Mouse (Mus musculus): ENCODE measurements around the gene Ablim1.

The Ablim1 gene

DNA sequence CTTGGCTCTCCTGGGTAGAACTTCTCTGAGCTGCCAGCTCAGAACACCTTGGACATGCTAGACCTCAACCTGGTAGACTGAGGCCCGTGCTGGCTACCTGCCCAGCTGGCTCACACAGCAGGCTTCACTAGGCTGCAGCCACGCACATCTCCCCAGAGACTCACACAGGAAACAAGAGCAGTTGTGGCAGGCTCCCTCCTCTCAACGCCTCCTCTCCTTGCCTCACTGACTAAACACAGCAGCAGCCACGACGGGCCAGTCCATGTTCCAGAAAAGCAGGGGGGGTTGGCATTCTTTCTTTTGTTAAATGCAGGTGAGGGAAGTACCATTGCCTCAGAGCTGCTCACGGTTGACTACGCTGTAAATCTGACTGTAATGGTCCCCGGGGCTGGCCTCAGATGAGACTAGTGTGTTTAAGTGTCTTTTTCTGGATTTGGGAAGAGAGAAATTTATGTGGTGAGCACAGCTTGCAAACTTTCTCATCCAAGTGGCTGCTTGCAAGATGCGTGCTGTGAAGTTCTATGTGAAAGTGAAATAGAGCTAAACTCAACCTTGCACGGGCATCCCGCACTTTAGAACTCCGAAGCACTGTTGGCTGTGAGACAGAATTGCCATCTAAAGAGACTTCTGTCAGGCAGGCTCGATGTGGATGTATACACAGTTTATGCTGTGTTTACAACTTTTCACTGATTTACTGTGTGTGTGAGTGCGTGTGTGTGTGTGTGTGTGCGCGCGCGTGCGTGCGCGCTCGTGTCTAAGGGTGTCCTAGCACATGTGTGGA lies 195.7 kb downstream of the Ablim1 start:
- DNase-seq = peak; percentile 83

DNA sequence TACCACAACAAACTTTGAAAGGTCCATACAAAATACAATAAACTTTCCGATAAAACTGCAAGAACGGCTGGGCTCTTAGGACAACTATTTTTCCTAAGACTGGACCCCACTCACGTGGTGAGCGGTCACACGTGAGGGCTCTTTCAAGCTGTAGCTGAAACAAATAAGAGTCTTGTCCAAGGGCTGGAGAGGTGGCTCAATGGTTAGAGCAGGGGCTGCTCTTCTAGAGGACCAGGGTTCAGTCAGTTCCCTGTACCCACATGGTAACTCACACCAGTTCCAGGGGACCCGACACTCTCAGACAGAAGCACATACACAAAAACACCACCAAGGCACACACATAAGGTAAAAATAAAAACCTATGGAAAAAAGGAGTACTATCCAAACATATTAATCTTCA lies 197.0 kb downstream of the Ablim1 start:
- DNase-seq = no peak

DNA sequence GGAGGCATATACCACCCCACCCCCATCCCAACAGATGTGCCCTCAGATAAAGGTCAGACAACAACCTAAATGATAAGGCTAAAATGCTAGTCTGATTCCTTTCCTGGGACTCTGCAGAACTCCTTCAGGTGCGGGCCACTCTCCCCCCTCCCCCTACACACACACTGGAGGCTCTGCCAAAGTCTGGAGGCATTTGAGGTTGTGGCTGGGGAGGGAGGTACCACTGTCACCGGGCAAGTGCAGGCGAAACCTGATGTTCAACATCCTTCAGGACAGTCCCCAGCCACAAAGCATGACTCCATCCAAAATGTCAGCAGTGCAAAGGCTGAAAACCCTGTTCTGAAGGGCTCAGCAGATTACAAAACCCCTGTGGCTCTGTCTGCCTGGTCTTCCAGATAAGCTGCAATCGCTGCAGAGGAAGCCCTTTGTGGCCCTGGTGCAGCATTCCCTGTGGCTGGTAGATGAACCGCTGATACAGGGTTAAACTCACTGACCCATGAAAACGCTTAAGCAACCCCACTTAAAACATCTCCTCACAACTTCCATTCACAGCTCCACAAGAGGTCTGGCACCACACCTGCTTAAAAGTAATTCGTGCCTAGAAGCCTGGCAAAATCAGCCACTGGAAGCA lies 197.7 kb downstream of the Ablim1 start:
- DNase-seq = peak; percentile 48

DNA sequence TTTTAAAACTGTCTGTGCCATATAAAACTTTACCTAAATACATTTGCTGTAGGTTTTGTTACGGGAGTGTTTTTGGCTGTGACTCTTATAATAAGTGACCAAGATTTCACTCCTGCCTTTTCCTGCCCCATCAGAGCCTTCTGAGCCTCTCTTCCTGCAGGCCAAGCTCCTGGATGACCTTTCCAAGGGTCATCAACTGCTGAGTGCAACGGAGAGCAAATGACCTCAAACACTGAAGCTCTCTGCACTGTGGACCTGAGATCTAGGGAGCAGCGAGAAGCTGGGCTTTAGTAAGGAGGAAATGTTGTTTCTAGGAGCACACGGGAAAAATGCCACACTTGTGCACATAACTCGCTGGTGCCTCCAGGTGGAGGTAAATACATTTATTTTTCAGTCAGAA lies 199.0 kb downstream of the Ablim1 start:
- no peak for DNase-seq

DNA sequence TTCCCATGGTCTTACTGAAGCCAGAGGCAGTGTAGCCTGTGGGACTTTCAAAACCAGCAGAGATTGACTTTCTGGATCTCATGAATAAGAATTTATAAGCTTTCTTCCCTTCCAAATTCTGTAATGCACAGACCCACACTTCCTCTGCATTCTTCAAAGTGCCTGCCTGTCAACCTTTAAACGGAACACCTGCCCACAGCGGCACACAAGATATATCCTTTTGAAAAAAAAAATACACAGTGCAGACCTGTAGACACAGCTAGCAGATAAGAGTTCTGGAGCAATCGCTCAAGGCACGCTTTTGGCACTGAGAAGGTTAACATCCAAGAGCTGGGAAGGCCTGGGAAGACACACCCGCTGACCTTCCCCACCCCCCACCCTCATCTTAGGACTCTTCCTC lies 199.8 kb downstream of the Ablim1 start:
- DNase-seq = no peak

DNA sequence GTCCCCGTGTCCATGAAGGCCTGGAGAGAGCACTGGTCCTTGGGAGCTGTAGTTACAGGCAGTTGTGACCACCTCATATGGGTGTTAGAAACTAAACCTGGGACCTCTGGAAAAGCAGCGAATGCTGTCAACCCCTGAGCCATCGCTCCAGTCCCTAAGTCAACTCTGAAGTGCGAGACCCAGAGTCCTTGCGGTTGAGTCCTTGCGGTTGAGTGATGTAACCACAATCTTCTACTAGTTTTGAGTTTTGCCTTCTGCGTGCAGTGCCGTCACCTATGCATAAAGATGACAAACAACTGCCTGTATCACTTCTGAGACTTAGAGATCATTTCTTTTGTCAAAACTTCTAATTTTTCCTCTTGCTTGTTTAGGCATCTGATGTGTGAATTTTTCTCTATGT lies 200.7 kb downstream of the Ablim1 start:
- DNase-seq = no peak

DNA sequence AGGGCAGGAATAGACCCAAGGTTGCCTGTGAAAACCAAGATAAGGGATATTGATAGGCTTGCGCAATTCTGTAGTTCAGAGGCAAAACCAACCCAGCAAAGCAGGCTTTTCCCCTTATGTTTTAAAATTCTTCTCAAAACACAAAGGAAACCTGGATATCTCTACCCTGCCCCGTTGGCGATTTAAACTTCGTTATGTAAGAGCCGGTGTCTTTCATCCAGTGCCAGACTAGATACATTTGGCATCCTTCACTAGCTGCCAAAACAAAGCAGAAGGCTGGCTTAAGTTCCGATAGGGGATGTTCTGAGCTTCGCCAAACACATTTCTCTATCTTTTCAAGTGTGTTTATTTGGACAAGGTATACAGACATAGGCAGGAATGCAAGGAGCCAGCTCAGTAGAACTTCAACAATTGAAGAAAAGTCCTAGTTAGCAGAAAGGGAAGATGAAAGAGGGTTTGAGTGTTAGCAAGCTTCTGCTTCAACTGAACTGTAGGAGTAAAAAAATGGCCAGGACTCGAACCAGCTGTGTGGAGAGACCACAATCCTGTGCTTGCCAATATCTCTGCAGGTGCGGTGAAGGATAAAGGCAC lies 201.8 kb downstream of the Ablim1 start:
- DNase-seq = peak; percentile 76

DNA sequence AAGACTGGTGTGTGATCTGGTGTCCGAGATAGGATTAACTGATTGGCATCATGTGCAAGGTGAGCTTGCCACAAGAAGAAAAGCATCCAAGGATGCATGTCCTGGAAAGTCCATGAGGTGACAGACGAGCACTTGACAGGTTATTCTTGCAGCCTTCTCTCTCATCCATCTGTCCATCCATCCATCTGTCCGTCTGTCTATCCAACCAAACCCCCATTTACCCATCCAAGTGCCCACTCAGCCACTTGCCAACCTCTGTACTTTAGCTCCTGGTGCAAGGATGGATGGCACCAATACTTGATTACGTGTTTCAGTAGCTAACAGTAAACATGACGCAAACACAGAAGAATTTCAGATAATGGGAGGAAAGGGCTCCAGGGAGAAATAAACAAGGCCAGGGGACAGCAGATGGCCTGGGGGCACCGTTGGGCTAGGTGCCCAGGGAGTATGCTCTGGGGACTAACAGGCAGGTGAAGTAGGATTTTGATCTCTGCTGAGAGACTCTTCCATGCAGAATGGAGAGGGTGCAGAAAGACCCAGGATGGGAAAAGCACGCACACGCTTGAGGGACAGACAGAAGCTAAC lies 202.4 kb downstream of the Ablim1 start:
- DNase-seq = peak; percentile 72

DNA sequence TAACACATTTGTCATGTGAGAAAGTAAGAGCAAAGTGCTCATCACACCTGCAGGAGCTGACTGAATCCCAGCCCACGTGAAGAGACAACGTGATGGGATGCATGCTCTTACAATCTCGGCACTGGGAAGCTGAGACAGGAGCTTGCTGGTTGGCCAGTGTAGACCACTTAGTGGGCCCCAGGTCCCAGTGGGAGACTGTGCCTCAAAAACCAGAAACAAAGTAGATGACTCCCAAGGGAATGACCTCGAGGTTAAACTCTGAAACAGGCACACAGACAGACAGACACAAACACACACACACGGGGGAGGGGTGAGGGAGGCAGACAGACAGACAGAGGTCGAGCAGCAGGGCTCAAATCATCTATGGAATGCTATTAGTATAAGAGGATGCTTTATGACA lies 203.4 kb downstream of the Ablim1 start:
- DNase-seq = no peak

DNA sequence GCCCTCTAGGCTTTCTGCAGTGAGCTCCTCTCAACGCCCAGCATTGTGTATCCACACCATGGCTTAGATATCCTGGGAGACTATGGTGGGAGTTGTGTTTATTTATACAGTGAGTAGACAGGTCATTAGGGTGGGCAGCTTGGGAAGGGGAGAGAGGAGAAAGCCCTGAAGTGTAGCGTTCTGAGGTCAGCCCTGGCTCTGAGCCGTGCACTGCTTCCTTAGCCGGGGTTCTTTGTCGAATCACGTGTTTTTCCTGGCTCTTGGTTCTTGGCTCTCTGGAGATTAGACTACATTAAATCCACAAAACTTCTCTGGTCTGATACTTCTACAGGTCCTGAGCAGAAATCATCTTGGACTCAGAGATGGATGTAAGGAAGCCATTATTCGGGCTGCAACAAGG lies 205.1 kb downstream of the Ablim1 start:
- DNase-seq = no peak

DNA sequence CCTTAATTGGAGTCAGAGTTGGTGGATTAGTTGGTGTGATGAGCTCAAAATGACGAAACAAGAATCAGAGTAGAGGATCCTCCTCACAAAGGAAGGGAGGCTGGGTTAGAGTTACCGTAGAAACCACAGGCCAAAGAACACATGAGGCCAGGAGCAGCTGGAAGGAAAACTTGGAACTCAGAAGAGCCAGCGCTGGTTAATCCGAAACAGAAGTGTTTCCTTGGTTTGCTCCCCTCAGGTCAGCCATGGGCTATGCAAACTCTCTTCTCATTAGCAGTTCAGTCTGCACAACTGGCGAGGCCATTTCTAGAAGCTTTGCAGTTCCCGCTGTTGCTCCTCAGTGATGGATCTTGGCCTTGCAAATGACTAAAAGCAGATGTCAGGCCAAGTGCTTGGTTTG lies 208.2 kb downstream of the Ablim1 start:
- no peak for DNase-seq

DNA sequence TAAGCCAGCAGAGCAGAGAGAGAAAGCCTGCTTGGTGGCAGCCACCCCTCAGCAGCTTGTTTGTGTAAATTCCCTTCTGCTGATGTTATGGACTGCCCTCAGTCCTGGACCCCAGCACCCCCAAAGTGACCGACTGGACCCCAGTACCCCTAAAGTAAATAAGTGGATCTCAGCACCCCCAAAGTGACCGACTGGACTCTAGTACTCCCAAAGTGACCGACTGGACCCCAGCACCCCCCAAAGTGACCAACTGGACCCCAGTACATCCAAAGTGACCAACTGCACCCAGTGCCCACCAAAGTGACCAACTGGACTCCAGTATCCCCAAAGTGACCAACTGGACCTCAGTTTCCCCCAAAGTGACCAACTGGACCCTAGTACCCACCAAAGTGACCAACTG lies 208.7 kb downstream of the Ablim1 start:
- DNase-seq = no peak

DNA sequence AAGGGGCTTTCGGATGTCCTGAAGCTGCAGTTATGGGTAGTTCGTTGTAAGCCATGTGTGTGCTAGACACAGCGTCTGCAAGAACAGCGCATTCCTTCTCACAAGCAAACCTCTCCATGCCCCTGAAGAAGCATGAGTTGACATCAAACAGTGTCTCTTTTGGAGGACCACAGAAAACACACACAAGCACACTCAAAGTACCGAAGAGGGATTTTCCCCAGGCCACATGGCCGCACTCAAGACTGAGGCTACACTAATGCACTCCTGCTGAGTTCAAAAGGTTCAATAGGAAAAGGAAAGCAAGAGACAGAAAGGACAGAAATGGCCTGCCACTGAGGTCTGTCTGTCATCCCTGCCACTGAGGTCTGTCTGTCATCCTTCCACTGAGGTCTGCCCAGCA lies 209.6 kb downstream of the Ablim1 start:
- DNase-seq = no peak

DNA sequence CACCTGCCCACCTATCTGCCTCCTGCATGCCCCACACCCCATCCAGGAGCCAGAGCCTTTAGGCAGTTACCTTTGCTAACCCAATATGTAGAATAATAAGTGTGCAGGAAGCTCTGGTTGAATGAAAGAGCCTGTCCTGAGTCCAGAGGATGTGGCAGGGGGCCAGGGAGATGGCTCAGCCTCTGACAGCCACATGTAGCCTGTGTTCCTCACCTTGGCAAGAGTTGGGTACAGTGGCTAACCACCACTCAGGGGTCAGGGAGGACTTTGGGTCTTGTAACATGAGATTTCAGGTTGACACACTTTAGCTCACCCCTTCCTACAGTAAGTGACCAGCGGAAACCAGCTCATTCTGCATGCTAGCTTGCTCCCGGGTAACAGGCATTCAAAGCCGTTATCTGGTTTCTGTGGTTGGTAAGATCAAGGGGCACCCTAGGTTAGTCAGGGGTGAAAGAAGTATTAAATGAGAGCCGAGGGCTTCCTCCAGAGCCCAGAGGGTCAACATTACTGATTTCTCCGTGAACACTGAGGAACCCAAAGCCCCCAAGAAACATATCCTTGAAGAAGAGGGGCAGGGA lies 210.5 kb downstream of the Ablim1 start:
- no peak for DNase-seq

DNA sequence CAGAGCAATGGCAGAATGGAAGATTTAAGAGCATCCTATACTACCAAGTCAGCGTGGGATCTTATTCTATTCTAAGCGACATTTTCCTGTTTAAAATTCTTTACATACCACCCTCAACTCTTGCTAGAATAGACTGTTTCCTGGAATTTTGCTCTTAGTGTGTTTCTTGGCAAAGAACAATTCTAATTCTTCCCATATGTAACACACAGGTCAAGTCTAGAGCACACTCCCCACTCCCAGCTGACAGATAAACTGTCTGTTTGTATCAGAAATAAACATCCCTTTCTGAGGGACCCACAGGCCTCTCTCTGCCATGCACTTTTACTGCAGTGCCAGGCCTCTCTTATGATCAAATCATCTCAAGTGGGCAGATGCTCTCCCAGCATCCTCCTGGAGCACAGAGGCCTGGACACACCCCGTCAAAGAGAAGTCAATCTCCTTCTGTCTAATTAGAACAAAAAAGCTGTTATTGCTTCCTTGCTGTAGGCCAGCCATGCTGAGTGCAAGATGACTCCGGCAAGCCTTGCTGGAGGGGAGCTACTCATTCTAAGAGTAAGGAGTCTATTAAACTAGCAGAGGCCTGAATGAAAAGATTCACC lies 211.3 kb downstream of the Ablim1 start:
- DNase-seq = no peak

DNA sequence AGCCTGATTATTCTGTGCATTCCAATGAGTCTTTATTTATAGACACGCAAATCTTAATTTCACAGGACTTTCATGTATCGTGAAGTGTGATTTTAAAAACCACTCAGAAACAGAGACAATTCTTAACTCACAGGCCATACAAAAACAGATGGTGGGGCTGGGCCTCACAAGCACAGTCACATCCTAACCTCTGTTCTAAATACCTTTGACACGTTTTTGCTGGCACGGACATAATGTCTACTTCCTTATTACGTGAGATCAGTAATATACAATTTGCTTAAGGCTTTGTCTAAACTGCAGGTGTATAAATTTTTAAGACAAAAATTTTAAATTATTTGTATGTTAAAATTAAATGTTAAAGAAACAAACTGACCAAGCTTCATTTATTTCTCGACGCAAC lies 212.7 kb downstream of the Ablim1 start:
- DNase-seq = no peak

DNA sequence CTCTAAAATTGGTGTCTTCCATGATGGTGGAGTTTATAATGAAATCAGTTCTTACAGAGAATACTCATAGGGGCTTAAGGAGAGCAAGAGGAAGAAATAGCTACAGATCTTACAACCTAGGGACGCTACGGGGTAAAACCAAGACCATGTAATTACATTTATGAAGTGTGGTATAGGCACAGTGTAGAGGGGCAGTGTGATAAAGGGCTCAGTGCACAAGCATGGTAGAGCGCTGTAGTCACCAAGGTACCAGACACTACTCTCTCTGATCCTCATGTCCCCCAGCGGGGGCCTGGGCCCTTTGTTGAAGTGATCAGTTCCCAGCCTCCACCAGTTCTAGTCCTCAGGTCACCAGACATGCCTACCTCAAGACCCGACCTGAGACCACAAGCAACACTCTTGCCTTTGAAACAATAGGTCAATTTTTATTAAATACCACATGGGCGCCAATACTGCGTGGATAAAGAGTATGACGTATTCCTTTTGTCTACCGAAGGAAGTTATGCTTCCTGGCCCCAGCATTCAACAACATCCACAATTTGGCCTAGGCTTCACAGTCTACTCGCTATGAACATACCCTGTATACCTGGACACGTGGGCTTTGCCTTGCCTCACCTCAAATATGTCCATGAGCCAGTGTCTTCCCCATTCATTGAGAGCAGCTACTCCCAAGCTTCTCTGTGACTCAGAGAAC lies 213.8 kb downstream of the Ablim1 start:
- DNase-seq = no peak

DNA sequence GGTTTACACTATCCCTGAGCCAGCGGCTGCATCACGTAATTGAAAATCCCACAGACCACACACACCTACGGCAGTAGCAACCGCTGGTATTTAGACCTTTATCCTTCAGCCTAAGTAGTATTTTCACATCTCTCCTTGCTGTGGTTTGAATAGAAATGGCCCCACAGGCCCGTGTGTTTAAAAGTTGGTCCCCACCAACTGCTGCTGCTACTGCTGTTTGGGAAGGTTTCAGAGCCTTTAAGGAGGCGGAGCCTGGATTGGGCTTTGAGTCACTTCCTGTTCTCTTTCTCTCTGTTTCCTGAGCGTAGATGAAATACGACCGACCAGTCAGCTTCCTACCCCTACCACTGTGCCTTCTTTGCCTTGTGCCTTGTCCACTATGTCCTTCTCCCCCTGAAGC lies 214.7 kb downstream of the Ablim1 start:
- no peak for DNase-seq

DNA sequence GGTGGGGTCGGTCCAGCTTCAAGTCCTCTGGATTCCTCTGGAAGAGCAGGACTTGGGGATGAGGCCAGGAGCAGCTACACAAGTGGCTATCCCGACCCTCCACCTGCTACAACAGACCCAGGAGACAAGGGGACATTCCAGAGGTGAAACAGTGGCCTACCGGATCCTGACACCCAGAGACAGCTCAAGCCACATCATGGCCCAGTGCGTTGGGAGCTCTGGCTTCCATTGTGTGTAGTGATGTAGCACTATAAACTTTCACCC lies 215.7 kb downstream of the Ablim1 start:
- DNase-seq = no peak

DNA sequence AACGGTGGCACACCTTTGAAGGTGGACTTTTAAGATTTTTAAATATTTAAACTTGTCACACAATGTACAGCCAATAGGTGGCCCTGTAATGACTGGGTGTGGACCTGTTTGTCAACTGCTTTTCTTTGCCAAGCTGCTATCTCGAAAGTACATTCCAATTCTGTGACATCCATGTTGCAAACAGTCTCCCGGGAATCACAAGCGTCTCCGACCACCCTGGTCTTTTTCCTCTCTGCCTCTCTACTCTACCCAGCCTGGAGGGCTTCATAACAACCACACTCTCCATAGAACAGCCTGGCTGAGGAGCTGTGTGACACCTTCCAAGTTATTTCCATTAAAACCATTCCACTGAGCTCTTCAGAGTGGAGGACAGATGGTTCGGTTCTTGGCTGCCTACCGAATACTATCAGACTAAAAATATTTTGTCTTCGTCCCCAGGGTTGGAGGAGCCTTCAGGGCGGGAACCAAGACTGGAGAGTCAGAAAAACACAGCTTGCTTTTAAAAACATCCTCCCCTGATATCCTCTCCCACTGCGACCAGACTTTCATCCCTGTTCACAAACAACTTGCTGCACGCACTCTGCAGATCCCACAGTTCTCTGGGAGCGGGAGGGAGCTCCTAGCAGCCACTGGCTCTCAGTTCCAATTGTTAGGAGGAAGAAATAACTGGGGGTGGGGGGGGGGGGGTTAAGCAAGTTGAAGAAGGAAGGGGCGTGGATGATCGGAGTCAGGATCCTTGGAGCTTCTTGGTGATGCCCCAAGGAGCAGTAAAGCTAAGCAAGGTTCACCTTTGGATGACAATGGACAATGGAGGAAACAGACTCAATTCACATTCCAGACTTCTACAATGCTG lies 216.3 kb downstream of the Ablim1 start:
- peak; percentile 83 for DNase-seq

DNA sequence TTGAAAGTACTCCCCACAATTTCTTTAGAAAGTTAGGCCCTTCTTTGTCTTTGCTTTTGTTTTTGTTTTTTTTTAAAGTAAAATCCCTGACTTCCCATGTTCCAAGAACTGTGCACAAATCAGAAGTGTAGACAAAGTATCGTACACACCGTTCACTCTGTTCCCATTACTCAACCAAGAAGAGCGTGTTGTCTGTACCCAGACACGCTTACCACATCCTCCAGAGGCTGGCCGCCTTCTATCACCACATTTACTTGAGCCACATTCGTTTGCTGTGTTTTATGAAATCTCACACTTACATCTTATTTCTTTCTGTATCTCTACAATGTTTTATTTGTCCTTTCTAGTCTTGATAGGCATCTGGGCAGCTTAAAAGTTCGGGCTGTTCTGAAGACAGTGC lies 219.4 kb downstream of the Ablim1 start:
- DNase-seq = no peak

DNA sequence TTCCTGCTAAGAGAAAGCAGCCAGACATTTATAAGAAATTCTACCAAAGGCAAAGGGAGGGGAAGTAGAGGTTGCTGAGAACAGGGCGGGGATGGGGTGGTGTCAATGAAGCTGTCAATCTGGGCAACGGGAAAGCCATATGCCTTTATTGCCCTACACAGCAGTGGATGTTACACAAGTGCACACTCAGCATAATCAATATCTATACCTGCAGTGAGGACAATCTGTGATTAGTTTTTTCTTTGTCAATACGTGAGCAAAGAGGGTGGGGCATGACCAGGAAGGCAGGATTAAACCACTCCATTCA lies 221.1 kb downstream of the Ablim1 start:
- no peak for DNase-seq

Data from cerebellum, adult 11-12 months (tissue).